Mouse (Mus musculus) frontal cortex, adult 2 months (tissue): ENCODE results near the gene Snrnp35. TPM values are rescaled to one million over a fixed set of nuclear protein-coding genes. Genes with fewer than 3 reads are reported as not detected.
"Not testable (repeated sequence)": the region's sequence is repeated elsewhere in the genome, so short reads cannot be mapped to it uniquely, and the experiment has no call there.

ENCODE experiments used
- DNase-seq, 2 experiments: peaks; one replicate each; pipeline ENCODE4 v3.0.0; 2022; ENCODE audit warnings: low spot score in 1 of 2; ENCODE audit errors: extremely low spot score in 1 of 2
- polyA plus RNA-seq: library from polyadenylated mRNA; depleted of rRNA; stranded (reverse); fragments of >200 nt; gene quantifications from 2 replicates; pipeline ENCODE4 v1.2.3, GENCODE M21; 2012

The Snrnp35 gene
- polyA plus RNA-seq, 1 experiment: 11.8 TPM

DNA sequence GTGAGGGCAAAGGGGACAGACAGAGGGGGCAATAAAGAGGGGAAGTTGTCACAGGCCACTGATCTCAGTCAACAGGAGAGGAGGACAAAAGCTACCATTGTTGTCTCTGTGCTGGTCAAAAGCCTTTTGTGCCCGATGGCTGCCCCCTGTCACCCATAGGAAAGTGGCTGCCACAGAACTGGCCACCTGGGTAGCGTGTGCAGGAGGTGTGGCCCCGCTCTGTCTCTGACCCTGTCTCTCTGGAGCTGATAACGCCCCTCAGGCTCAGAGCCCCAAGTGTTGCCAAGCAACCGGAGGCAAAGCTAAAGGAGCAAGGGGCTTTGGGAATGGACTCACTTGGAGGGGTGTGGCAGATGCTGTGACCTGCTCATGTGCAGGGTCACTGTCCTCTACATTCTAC lies 16.1 kb downstream of the Snrnp35 start:
- no peak for DNase-seq

DNA sequence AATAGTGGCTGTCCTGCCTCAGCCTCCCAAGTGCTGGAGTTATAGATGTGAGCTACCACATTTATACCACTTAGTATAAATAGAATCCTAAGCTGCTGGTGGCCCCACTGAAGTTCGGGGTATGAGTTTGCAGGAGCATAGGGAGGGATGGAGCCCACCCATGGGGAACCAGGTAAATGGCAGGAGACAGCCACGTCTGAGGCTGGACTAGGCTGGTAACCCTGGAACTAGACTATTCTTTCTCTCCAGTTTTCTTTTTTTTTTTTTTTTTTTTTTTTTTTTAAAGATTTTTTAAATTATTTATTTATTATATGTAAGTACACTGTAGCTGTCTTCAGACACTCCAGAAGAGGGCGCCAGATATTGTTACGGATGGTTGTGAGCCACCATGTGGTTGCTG lies 17.1 kb downstream of the Snrnp35 start:
- not testable (repeated sequence) for DNase-seq

DNA sequence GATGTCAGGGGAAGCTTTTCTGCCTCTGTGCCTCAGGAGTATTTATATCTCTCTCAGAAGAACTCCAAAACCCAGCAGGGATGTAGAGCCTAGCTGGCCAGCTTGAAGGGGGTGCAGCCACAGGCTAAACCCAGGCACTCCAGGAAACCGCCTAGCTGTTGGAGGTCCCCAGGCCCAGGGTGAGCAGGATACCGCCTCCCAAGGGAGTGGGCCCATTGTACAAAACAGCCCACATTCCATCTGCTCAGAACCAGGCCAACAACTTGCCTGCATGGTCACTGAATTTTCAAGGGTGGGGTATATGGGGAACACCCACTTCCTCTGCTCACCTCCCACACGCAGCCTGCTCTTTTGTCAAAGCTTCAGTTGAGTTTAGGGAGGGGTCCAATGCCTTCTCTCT lies 17.6 kb downstream of the Snrnp35 start:
- peak; percentile 55 to 72 for DNase-seq

DNA sequence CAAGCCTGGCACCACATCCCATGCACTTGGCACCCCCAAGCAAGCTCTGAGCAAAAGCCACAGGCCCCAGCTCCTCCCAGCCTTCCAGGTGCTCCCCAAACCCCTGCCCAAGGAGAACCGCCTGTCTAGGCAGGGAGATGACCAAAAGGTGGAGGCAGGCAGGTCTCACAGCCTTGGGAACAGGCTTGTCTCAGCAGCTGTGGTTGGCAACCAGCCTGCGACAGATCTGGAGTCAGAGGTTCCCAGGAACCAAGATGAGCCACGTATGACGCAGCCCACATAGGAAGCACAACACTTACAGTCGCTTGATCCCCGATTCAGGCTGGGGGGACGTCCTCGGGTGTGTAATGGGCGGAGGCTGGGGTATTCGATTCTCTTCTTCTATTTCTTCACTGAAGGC lies 18.6 kb downstream of the Snrnp35 start:
- DNase-seq: no peak

DNA sequence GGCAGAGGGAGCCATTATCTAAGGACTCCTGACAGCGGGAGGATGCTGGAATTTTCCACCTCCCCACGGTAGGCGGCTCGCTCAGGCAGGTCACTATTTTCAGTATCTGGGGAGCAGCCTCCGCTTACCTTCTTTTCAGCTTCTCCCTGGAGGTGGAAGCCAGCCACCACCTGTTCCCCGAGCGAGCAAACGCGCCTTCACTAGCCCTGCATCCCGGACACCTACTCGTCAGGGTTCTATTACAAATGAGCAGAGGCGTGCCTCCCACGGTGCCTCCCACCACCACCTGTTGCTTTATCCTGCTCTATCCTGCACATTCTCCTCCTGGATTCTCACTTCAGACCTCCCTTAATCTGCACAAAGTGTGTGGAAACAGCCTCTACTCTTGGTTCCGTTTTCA lies 20.8 kb downstream of the Snrnp35 start:
- peak; percentile 84 to 92 for DNase-seq

DNA sequence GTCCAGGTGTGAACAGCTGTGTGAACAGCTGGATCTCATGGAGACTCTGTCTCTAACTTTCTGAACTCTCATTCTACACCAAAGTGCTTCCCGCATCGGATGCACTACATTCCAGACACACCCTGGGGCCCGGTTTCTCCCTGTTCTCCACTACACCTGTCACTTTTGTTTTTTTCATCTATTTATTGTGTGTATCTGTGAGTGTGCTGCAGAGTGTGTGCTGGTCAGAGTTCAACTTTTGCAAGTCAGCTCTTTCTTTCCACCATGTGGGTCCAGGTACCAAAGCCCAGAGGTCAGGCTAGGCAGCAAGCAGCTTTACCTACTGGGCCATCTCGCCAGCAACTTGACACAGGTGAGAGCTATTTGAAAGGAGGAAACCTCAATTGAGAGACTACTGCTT lies 22.3 kb downstream of the Snrnp35 start:
- DNase-seq: no peak

DNA sequence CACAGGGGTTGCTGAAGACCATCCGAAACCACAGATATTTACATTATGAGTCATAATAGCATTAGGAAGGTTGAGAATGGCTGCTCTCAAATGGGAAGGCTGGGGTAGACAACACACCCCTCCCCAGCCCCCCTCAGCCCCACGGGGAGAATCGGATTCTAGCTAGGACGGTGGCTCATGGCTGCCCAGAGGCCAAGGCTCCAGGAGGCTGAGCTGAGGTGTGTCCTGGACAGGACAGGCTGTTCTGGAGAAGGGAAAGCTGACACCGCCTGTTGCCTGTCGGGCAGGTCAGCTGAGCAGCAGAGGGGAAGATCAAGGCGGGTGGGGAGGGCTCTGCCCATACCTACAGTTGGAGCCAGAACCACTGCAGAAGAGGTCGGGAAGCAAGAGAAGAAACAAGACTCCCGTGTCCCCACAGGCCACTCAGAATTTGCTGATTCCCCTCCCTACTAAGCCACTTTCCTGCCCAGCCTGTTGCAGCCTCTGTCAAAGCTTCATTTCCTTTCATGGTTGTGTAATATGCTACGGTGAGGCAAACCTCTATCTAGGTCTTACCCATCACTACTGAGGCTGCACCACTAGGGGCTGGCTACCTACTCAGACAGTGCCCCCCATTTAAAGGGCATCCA lies 23.9 kb downstream of the Snrnp35 start:
- no peak for DNase-seq

DNA sequence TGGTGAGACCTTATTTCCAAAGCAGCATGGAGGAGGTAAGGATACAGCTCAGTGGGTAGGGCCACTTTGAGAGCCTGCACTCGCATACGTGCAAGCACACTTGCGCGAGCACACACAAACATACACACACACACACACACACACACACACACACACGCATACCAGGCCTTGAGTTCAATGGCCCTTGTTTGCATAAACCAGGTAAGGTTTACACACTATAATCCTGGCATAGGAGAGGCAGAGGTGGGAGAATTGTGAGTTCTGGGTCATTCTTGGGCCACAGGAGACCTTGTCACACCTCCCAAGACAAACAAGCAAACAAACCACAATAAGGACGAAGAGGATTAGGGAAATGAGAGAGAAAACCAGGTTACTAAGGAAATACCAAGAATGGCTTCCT lies 26.3 kb downstream of the Snrnp35 start:
- DNase-seq: no peak

DNA sequence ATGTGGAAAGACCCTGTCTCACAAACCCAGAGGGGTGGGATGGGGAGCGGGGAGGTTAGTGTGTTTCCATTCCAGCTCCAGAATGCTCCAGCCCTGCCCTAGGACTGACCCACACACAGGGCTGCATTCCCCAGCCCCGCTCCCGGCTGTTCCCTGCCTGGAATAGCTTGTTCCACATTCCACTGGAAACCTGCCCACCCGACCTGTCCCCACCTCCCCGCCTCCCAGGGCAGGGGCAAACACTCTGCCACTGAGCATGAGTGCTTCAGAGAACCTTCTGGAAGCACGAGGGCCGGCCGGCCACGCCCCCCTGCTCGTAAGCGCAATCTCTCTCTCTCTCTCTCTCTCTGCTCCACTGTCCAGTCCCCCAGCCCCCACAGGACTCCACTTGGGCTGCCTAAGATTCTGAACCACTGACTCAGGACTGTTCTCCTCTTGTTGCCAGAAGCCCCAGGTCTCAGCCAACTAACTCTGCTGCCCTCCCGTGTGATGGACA lies 26.9 kb downstream of the Snrnp35 start:
- DNase-seq: no peak

DNA sequence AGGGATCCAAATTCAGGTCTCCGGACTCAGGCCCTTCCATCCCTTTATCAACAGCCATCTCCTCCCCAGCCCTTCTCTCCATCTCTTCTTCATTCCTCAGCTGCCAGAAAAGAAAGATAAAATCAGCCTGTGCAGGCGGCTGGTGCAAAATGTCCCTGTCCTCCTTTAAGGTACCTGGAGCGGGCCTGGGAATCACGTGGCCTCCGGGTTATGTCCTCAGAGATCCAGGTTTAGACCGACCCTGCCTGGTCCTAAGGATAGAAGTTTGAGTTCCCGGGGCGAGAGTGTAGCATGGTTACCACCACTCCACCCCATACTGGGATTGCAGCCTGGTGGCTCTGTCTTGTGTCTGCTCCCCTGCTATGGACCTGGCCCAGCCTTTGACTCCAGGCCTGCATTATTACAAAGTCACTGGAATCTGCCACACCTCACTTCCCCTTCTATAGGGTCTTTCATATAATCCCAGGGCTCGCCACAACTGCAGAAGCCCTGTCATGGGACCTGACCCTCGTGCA lies 27.7 kb downstream of the Snrnp35 start:
- DNase-seq: no peak

DNA sequence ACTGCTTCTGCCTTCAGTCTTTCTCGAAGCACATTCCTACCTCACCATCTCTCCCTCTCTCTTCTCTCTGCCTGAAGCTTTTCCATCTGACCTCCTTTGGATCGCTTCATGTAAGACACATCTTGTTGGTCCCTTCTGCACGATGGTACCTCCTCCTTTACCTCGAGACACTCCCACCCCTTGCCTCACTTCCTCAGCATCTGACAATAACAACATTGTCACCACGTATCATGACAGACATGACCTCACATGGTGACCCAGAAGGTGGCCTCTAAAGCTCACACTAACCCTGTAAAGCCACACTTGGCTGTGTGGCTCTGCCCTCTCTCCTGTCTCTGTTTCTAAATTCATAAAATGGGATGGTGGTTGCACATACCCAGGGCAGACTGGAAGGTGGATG lies 32.9 kb downstream of the Snrnp35 start:
- DNase-seq: no peak

DNA sequence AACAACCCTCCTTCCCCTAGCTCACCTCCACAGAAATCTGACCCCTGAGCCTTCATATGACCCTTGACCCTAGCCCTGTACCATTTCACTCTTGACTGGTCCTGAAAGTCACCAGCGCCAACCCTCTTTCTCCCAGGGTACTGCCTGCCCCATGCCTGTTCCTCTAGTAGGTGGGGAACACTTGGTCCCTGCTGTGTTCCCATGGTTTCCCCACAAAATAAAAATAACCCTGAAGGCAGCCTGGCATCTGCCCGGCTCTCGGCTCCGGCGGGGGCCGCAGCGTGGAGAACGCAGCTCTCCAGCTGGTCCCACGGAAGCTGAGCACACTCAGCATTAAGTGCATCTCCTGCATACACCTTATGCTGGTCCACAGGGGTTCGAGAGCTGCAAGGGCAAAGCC lies 35.7 kb downstream of the Snrnp35 start:
- DNase-seq: peak; percentile 71 to 82

DNA sequence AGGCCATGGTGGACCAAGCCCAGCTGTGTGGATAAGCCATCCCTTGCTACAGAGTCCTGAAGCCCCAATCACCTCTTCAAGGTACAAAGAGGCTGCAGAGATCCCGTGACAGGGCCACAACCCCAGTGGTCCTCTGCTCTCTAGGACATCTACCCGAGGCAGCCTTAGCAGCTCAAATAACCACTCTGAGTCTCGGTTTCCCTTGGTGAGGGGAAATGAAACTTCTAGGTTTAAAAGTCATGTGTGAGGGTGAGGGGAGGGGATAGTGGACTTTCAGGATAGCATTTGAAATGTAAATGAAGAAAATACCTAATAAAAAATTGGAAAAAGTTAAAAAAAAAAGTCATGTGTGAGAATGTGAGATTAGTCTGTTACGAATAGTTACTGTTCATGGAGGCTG lies 38.7 kb downstream of the Snrnp35 start:
- no peak for DNase-seq

DNA sequence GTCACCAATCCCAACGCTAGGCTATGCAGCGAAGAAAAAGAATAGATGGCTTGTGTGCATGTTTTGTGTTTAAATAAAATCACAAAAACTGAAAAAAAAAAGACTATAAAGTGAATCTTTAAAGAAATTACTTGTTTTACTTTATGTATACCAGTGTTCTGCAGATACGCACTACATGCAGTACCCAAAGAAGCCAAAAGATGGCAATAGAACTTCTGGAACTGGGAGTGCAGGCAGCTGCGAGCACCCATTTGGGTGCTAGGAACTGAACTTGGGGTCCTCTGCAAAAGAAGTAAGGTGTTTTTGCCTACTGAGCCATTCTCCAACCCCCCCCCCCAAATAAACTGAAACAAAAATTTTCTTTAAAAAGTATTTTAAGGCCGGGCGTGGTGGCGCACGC lies 40.1 kb downstream of the Snrnp35 start:
- no peak for DNase-seq

DNA sequence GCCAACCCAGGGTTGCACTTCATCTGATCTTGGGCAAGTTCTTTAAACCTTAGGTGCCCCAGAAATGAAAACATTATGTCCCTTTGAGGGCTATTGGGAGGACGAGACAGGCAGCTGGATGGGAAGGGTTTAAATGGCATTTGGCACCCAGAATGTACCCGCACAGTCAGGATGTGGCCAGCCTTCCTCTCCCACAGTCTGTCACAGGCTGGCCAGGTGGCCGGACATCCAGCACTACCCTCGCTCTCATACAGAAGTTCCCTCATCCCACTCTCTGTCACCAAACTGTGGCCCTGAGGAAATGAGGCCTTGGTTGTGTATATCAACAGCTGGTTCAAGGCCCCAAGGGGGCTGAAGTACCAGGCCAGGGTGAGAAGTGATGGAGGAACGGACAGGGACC lies 42.0 kb downstream of the Snrnp35 start:
- no peak for DNase-seq

DNA sequence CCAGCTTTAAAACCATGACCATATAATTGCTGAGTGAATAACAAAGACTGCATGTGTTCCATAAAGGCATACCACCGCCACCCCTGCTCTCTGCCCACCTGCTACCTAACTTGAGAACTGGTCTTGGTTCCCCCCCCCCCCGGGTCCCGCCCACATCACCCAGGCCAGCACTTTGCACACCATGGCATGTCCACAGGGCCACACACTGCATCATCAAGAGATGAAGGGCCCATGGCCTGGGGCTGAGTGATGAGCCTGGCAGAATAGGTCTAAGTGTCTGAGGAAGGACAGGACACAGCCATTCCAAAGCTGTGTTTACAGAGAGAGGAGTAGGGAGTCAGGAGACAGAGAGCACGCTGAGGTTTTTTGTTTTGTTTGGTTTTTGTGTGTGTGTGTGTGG lies 45.4 kb downstream of the Snrnp35 start:
- DNase-seq: no peak

DNA sequence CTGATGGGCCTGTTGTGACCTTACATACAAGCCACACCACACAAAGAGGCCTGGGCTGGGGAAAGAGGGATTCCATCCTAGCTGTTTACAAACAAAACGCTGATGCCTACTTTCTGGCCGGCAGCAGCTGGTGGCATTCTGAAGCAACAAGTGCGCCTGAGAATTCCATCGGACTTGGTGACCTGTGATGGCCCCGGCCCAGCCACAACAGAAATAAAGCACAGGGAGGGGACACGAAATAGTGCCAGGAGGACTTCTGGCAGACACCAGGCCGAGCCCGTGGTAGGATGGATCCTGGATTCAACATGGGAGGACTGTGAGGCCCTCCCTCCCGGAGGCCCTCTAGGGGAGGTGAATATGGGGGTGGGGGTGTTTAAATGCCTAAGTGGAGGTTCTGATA lies 45.9 kb downstream of the Snrnp35 start:
- no peak for DNase-seq

DNA sequence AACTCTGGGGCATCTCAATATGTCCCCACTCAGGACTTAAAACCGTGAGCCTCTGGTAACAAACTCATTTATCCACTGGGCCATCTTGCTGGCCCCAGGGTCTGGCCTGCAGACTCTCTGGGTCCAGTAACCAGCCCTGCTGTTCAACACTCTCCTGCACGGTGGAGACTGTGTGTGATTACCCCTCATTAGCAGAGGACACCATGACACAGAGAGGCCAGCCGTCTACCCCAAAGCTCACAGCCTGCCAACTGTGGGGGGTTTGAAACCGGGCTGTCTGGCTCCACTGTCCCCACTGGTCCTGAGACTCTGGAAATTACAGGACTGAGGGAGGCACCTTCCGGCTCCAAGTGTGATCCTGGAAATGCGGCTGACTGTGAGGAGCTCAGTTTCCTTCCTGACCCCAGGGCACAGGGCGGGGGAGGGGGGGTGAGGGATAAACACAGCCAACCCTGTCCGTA lies 46.3 kb downstream of the Snrnp35 start:
- no peak for DNase-seq

DNA sequence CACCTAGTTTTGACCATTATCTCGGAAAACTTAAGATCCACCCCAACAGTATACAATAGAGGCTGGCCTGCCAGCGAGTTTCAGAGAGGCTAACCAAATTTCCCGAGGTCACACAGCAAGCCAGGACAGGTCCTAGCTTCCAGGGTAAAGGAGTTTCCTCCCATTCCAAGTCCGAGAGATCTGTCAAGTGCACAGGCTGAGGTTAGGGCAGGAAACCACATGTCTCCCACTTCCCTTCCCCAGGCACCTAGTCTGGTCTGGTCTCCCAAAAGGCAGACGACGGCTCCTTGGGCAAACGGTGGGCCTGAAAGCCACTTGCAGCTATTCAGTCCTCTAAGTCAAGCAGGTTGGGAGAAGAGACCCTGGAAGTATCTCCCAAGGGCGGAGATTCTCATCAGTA lies 46.8 kb downstream of the Snrnp35 start:
- no peak for DNase-seq

DNA sequence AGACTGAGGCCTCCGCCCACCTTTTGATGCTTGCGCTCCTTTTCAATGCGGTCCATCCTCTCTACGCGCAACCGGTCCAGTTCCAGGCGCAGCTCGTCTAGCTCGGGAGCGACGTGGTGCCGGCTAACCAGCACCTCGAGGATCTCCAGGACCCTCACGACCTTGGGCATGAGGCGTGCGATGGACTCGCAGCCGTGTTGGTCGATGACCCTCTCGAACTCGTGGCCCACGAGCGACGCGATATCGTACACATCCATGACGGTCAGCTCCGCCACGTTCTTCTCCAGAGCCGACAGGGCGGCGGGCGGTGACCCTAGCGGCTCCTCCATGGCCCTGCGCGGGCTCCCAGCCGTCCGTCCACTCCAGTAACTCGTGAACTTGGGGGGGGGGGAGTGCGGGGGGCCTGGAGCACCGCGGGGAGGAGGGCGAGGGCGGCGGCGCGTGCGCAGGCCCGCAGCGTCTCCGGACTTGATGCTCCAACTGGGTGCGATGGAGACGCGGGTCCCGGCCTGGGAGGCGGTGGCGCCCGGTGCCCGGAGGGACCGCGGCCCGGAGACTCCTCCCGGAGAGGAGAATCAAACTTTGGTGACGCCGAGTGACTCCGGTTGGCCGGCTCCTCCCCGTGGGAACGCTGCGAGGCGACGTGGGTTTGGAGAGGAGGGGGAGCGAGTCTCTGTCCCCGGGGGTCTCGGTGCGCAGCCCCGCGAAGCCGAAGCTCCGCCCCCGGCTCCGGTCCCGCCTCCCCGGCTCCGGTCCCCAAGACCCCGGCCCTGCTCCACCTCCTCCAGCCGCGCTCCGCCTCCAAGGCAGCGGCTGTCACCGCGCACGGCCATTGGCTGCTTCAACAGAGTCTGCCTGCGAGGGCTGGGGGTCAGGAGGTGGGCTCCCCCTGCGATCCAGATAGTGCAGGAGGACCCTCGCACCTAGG lies 48.0 kb downstream of the Snrnp35 start, which contains the start of gene Rilpl1:
Gene Rilpl1 (minus strand): TSS at position 737 of the 928 bp plus-strand sequence.
- peak in 1 of 2 experiments; percentile 75 for DNase-seq

DNA sequence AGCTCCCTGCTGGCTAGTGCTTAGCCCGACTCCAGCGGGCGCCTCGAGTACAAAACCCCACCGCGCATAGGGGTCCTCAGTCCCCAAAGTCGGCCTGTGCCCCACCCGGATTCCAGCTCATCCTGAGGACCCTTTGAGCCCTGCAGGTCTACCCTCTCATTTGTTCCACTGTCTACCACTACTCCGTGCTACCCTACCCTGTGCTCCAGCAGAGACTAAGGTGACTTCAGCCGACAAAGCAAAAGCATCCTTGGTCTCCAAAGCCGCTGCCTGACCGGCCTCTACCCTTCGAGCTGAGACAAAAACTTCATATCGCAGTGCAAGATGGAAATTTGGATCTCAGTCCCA lies 48.6 kb downstream of the Snrnp35 start:
- DNase-seq: no peak

DNA sequence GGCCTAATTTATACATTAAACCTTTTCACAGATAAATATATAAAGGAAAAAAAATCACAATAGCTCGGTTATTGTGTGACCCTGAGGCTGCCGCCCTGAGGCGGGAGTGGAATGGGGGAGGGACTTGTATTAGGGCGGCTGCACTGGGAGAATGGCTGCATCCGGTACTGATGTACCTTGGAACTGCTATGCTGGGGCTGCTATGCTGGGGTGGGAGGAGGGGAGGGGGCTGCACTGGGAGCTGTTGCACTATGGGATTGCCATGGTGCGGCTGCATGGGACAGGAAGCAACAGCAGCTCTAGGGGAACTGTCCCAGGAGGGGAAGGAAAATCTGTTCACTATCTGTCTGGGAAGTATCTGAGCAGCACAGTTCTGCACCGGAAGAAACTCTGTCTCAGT lies 49.5 kb downstream of the Snrnp35 start:
- DNase-seq: no peak
